Mouse (Mus musculus) cerebellum, adult 18-20 months (tissue): Measurements from ENCODE around the gene Prom2.

Experiments used
- DNase-seq, 2 experiments: peaks; one replicate each; pipeline ENCODE4 v3.0.0; 2021

The Prom2 gene

GRCm38 (mm10) chr2:127523950-127524729, 17.1 kb downstream of the Prom2 start:
- DNase-seq: peak; percentile 87 to 88

- peak; percentile 82 to 85 for DNase-seq
Measured at GRCm38 (mm10) chr2:127522006-127522441, 19.2 kb downstream of the Prom2 start, which contains the start of gene Kcnip3. Kcnip3 (minus strand) TSS chr2:127522094.

DNA sequence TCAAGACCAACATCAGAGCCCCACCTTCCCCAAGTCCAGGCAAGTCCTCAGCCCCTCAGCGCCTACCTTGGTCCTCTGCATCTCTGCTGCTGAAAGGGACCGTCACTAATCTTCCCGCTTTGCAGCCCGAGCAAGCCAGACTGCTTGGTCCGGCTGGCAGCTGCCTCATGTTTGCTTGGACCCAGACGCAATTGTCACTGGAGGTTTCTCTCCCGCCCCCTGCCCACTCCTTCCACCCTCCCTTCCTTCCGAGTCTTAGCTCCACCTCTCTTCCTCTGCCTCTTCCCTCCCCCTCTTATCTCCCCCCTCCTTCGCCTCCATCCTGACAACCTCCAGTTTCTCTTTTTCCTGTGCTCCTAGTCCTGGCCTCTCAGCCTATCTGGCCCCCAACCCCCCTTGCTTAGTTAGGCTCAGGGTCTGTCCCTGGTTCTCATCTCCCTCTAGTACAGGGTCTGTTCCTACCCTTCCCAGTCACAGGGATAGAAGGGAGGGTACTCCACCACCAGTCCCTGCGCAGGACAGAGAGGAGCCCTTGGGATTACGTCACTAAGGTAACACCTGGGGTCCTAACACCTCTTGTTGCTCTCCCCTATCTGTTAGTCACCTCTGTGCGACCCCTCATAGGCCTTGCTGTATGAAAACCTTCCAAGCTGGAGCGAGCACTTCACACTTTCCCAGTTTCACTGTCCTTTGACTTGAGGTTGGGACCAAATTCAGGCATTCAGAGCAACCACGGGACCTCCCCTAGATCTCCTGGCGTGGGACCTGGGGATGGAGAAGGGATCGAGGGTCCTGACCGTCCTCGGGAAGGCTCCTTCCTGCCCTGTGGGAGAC, 19.9 kb downstream of the Prom2 start:
- DNase-seq: peak; percentile 84 to 88

DNA sequence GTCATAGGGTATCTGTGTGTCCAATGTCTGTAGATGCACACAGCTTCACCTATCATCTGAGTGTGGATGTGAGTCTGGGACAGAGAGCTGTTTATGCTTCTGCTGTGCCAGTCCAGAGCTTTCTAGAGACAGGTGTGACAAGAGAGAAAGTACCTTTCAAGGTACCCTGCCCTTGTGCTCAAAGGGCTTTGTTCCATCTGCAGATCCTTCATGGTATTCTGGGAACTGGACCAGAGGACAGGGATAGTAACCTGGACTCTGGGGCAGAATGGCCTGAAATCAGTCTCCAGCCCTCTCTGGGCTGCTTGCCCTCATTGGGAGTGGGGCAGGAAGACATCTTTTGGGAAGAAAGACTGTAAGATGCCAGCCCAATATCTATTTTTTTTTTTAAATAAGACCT, 21.1 kb downstream of the Prom2 start:
- DNase-seq: peak; percentile 57 to 58

DNA sequence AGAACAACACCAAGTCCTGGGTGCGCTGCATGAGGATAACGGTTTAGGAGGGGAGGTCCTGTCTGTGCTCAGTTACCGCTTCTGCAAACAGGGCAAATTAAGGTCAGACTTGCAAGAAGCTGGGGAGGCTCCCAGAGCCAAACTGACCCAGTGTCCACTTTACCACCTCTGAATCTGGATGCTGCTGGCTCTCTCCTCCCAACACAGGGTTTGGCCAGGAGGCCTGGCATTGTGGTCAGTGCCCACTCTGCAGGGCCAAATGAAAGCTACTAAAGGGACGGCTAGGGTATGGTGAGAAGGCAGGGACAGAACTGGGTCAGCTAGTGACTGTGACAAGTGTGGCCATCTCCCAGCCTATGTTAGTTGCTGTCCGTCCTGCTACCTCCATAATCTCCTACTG, 22.0 kb downstream of the Prom2 start:
- DNase-seq: no peak

DNA sequence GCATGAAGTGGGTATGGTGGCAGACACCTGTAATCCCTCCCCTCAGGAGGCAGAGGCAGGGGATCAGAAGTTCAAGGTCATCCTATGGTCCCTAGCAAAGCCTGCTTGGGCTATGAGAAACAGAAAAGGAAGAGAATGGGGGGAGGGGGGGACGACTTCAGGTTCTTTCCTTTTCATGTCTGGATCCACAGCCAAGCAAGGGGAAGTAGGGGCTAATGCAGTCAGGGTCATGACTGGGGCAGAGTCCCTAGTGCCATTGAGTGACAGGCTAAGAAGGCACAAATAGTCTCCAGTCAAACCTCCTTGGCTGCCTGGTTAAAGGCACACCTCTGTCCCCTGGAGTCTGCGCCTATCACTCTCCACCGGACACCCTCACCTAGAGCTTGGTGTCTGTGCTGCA, 22.4 kb downstream of the Prom2 start:
- DNase-seq: no peak

- DNase-seq: no peak
Measured at GRCm38 (mm10) chr2:127518273-127518672, 23.0 kb downstream of the Prom2 start.

GRCm38 (mm10) chr2:127517081-127517480, 24.2 kb downstream of the Prom2 start:
- DNase-seq: no peak

DNA sequence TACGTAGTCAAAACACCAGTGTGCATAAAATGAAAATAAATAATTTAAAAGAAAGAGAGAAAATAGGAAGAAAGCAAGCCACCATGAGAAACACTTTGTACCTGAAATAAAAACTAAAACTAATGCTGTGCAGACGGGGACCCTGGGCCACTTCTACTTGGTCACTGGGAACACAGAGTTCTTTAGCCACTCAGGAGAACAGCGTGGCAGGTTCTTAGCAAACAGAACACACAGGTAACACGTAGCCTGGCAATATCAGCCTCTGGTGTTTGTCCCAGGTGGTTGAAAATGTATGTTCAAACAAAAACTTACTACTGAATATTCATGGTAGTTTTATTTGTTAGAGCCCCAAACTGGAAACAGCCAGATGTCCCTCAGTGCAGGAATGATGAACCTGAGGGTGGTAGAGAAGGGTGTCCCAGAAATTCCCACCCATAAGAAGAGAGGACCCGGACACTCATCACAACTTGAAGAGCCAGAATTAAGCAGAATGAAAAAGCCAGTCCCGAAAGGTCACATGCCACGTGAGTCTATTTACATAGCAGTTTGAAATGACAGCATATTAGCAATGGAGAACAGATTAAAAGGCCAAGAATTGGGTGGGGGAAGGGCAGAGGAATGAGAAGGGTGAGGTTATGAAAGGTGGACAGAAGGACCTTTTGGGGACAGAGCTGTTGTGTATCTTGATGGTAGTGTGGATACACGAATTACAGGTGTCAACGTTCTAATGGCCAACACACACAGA, 26.7 kb downstream of the Prom2 start:
- no peak for DNase-seq

DNA sequence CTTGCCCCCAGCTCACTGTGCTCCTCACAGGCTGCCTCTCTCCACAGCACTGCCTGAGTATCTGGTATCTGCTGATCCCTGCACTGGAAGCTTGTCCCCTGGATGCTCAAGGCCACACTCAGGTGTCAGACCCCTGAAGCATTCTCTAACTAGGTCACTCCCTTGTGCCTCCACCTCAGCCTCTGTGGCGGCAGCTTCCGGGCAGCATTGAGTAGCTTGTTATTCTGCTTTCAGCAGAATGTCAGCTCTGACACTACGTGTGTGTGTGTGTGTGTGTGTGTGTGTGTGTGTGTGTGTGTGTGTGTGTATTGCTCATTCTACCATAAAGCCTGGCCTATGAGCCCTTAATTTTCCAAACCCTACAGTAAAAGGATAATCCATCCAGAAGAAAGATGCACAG, 28.0 kb downstream of the Prom2 start:
- DNase-seq: no peak

- DNase-seq: peak; percentile 31 to 39
Measured at GRCm38 (mm10) chr2:127511426-127511825, 29.8 kb downstream of the Prom2 start.

DNA sequence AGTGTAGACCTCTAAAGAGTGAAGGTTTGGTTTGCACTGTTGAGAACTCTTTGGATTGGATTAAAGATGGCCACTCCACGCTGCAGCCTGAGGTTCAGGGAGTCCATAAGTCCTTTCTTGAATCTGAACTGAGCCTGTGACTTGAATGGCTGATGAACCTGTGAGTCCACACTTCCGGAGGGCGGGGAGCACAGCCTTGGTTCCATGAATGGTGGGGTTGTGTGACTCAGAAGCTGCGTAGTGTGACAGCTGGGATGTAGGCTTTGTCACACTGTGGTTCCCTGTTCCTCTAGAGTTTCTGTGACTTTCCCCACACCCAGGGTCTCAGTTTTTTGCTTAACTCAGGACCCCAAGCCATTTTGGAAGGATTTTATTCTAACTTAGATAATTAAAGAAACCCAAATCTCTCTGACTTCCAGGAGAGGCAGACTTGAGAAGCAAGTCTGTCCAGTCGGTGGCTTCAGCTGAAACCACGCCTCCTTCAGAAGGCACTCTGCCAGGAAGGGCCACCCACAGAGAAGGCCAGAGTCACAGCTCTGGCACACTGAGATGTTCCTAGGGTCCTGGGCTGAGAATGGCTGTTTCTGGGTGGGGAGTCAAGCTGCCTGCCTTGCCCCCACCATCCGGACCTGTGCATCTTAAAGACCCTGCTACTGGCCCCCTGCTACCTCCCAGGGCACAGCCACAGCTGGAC, 33.2 kb downstream of the Prom2 start:
- peak; percentile 64 to 66 for DNase-seq

GRCm38 (mm10) chr2:127507077-127507774, 34.0 kb downstream of the Prom2 start:
- DNase-seq: peak; percentile 89 to 93

DNA sequence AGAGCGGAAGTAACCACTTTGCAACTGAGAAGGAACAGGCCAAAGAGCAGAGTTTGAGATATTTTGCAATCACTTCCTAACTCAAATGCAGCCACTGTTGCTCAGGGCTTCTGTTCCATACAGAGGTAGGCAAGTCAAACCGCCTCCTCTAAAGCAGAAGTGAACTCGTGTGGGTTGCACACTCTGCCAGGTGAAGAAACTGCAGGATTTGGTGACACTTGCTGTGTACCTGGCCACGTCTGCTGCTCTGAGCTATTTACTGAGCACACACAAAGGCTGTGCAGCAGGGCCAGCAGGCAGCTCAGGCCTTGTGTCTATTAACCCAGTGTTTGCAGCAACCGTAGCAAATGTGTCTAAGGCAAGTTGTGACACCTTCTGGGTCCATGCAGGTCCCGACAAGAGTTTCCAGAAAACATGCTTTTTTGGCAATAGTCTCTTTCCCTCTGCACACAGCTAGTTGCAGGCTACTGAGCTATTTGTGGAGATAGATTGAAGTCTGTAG, 35.1 kb downstream of the Prom2 start:
- DNase-seq: no peak

DNA sequence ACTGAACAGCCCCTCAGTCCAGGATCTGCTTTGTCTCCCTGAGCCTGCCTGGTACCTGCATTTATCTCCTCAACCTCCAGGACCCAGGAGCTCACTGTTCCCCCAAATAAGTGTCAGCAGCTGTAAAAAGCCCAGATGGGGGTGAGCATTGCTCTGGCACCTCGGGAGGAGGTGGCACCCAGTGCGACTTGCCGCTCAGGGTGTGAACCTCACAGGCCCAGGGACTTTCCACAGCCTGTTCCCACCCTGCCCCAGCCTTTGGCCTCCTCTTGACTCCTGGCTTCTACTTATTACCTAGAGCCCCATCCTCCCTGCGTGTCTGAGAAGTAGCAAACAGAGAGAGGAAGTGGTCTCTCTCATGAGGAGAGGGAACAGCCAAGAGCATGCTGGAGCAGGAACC, 36.1 kb downstream of the Prom2 start:
- no peak for DNase-seq

GRCm38 (mm10) chr2:127503751-127504549, 37.3 kb downstream of the Prom2 start:
- DNase-seq: peak; percentile 59 to 69

- peak; percentile 49 to 65 for DNase-seq
Measured at GRCm38 (mm10) chr2:127501061-127501460, 40.2 kb downstream of the Prom2 start.

- no peak for DNase-seq
Measured at GRCm38 (mm10) chr2:127498750-127499149, 42.5 kb downstream of the Prom2 start.

DNA sequence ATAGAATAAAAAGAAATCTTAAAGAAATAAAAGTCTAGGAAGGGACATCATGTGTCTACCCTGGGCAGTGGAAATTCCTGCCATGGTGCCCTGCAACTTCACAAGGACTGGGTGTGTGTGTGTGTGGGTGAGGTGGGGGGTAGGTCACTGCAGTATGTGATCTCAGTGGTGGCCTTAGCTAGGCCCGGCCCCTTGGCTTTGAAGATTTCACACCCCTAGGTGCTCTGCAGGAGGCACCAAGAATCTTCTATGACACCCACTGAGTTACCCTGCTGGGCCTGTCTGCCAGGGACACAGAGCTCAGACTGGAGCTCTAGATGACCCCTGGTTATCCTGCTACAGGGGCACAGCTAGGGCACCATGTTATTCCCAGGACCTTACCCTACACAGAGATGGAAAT, 44.9 kb downstream of the Prom2 start:
- no peak for DNase-seq

GRCm38 (mm10) chr2:127484476-127485170, 56.6 kb downstream of the Prom2 start:
- DNase-seq: no peak
